Mouse (Mus musculus): ENCODE results near the gene Slc9a9. TPM values are rescaled to one million over a fixed set of nuclear protein-coding genes. Genes with fewer than 3 reads are reported as not detected.

Gene Slc9a9
- polyA plus RNA-seq, 1 experiment from 2014 or later = 8.6 TPM

- Histone ChIP-seq H3K27me3 (replicated peaks) (no peaks in the 10 kb centered on the region), H3K9me3 (no peaks in the 10 kb centered on the region), H3K4me1 (peaks cover 3% of the 10 kb centered on the region; the same call in 1 of the 2 replicates), H3K36me3 (no peaks in the 10 kb centered on the region), H3K27ac (no peak overlapping the region), H3K4me2 (replicated peaks) (no peak overlapping the region), H3K9ac (no peak overlapping the region), H3K4me3 (no peak overlapping the region)
- ATAC-seq (ENCODE audit: low FRiP score, low read depth) = no peak
- 86% methylated on average over 2 of the region's 2 CpGs for WGBS
These were observed 36.0 kb downstream of the Slc9a9 start for GRCm38 (mm10) chr9:94705758-94706026.

- no peak overlapping the region for H3K4me2 ChIP-seq (replicated peaks)
These were observed 42.4 kb downstream of the Slc9a9 start for GRCm38 (mm10) chr9:94712084-94712483.

GRCm38 (mm10) chr9:94716695-94717094 is 47.0 kb downstream of the Slc9a9 start:
- Histone ChIP-seq H3K9ac (no peak overlapping the region), H3K4me3 (no peak overlapping the region), H3K4me2 (replicated peaks) (no peak overlapping the region), H3K9me3 (no peaks in the 10 kb centered on the region), H3K36me3 (no peaks in the 10 kb centered on the region), H3K27me3 (replicated peaks) (no peaks in the 10 kb centered on the region), H3K4me1 (no peaks in the 10 kb centered on the region), H3K27ac (no peak overlapping the region)
- no peak for ATAC-seq (ENCODE audit: low FRiP score, low read depth)
- 73% methylated on average over 2 of the region's 2 CpGs for WGBS

More at GRCm38 (mm10) chr9:94712084-94712483, 42.4 kb downstream of the Slc9a9 start:
- Histone ChIP-seq H3K27me3 (replicated peaks) (no peaks in the 10 kb centered on the region), H3K9me3 (no peaks in the 10 kb centered on the region), H3K36me3 (no peaks in the 10 kb centered on the region), H3K4me1 (no peaks in the 10 kb centered on the region), H3K9ac (no peak overlapping the region), H3K4me3 (no peak overlapping the region), H3K27ac (no peak overlapping the region)
- 93% methylated on average over 5 of the region's 5 CpGs for WGBS
- ATAC-seq (ENCODE audit: low FRiP score, low read depth) = no peak

DNA sequence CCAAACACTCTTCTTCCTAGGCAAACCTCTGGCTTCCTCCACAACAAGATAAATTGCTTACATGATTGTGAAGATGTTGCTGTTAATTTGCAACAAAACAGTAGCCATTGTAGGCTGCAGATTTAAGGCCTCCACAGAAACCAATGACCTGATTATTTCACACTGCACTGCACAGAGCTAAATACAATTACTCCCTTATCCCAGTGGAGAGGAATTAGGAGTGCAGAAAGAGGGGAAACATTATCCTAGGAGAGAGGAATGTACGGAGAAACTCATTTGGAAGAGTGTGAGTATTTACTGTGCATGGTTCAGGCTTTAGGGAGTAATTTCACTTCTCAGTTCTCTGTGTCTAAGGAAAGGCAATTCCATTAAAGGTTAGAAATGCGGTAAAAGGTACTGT is 53.9 kb downstream of the Slc9a9 start:
- H3K9ac ChIP-seq = no peak overlapping the region
- no peak overlapping the region for H3K4me2 ChIP-seq (replicated peaks)
- no peaks in the 10 kb centered on the region for H3K27me3 ChIP-seq (replicated peaks)
- H3K36me3 ChIP-seq = no peaks in the 10 kb centered on the region
- H3K4me3 ChIP-seq = no peak overlapping the region
- no peaks in the 10 kb centered on the region for H3K9me3 ChIP-seq
- H3K4me1 ChIP-seq = no peaks in the 10 kb centered on the region
- ATAC-seq (ENCODE audit: low FRiP score, low read depth) = no peak
- 50% methylated on average over 2 of the region's 2 CpGs for WGBS
- no peak overlapping the region for H3K27ac ChIP-seq

- no peak overlapping the region for H3K4me2 ChIP-seq (replicated peaks)
- no peak overlapping the region for H3K27ac ChIP-seq
- no peaks in the 10 kb centered on the region for H3K36me3 ChIP-seq
- no peaks in the 10 kb centered on the region for H3K4me1 ChIP-seq
- no peaks in the 10 kb centered on the region for H3K9me3 ChIP-seq
- H3K4me3 ChIP-seq = no peak overlapping the region
- no peaks in the 10 kb centered on the region for H3K27me3 ChIP-seq (replicated peaks)
- ATAC-seq (ENCODE audit: low FRiP score, low read depth) = no peak
- 92% methylated on average over 5 of the region's 5 CpGs for WGBS
- H3K9ac ChIP-seq = no peak overlapping the region
These were observed 55.4 kb downstream of the Slc9a9 start for GRCm38 (mm10) chr9:94725121-94725520.

DNA sequence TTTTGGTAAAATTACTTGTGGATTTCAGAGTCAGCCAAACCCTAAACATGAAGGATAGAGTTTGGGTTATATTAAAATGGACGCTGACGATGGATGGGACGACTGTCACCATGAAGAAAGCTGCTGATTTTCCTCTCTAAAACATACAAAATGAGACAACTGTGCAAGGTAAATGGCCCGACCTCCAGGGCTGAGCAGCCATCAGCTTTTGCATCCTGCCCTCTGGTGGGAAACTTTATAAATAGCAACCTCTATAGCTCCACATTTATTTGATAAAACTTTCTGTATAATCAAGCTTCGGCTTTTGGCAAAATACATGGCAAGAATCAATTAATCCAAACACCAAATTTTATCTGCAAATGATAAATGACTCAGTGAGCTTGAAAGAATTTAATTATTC is 57.7 kb downstream of the Slc9a9 start:
- no peak for ATAC-seq (ENCODE audit: low FRiP score, low read depth)
- Histone ChIP-seq H3K27me3 (replicated peaks) (no peaks in the 10 kb centered on the region), H3K4me1 (0 out of 2 replicates have a peak, but pooled peaks cover 3% of the 10 kb centered on the region), H3K4me3 (no peak overlapping the region), H3K4me2 (replicated peaks) (no peak overlapping the region), H3K27ac (no peak overlapping the region), H3K9me3 (no peaks in the 10 kb centered on the region), H3K9ac (no peak overlapping the region), H3K36me3 (no peaks in the 10 kb centered on the region)
- 41% methylated on average over 5 of the region's 5 CpGs for WGBS

DNA sequence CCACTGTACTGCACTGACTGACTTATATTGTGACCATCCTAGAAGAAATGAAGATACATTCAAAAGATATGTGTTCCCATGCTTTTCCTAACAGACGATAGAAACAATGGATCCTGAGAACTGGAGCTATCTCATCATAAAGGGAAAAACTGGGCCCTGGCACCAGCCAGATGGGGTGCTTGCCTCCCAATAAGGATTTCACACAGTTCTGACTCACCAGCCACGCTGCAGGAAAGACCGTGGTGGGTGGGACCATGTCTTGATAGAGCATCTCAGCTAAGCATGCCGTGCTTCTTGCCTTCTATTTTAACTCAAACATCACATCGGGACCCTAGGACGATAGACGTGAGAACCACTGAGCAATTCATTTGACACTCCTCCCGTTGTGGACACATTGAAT is 60.7 kb downstream of the Slc9a9 start:
- Histone ChIP-seq H3K4me2 (replicated peaks) (no peak overlapping the region), H3K9me3 (no peaks in the 10 kb centered on the region), H3K9ac (no peak overlapping the region), H3K36me3 (no peaks in the 10 kb centered on the region), H3K27me3 (replicated peaks) (no peaks in the 10 kb centered on the region), H3K27ac (no peak overlapping the region), H3K4me1 (0 out of 2 replicates have a peak, but pooled peaks cover 9% of the 10 kb centered on the region), H3K4me3 (no peak overlapping the region)
- ATAC-seq (ENCODE audit: low FRiP score, low read depth) = no peak
- 91% methylated on average over 8 of the region's 8 CpGs for WGBS

DNA sequence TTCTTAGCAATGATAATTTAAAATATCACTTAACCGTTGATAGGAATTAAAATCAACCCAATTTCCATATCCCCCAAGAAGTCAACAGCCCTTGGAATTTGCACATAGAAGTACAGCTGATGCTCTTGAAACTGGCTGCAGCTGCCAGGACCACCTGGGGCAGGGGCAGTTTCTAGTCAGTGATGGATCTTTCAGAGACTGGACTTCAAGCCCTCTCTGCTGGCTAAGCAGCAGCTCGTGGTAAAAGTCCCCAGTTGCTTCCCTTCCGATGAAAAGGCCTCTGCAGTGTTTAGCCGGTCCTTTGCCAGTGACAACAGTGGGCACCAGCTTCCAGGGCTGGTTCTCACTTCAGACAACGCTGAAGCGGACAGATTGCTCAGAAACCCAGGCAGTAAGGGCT is 62.4 kb downstream of the Slc9a9 start:
- Histone ChIP-seq H3K9ac (no peak overlapping the region), H3K27ac (no peak overlapping the region), H3K4me3 (no peak overlapping the region), H3K36me3 (no peaks in the 10 kb centered on the region), H3K4me1 (peaks cover 9% of the 10 kb centered on the region; the same call in 1 of the 2 replicates), H3K27me3 (replicated peaks) (no peaks in the 10 kb centered on the region), H3K9me3 (no peaks in the 10 kb centered on the region), H3K4me2 (replicated peaks) (no peak overlapping the region)
- WGBS = 59% methylated on average over 6 of the region's 6 CpGs
- no peak for ATAC-seq (ENCODE audit: low FRiP score, low read depth)

- no peak overlapping the region for H3K27ac ChIP-seq
- H3K27me3 ChIP-seq (replicated peaks) = no peaks in the 10 kb centered on the region
- H3K4me2 ChIP-seq (replicated peaks) = no peak overlapping the region
- 0 out of 2 replicates have a peak, but pooled peaks have one; percentile 32 for ATAC-seq (ENCODE audit: low FRiP score, low read depth)
- peaks cover 9% of the 10 kb centered on the region; the same call in 1 of the 2 replicates for H3K4me1 ChIP-seq
- no peaks in the 10 kb centered on the region for H3K36me3 ChIP-seq
- no peak overlapping the region for H3K9ac ChIP-seq
- 65% methylated on average over 8 of the region's 8 CpGs for WGBS
- H3K9me3 ChIP-seq = no peaks in the 10 kb centered on the region
- H3K4me3 ChIP-seq = no peak overlapping the region
These were observed 63.0 kb downstream of the Slc9a9 start for GRCm38 (mm10) chr9:94732599-94733287.

DNA sequence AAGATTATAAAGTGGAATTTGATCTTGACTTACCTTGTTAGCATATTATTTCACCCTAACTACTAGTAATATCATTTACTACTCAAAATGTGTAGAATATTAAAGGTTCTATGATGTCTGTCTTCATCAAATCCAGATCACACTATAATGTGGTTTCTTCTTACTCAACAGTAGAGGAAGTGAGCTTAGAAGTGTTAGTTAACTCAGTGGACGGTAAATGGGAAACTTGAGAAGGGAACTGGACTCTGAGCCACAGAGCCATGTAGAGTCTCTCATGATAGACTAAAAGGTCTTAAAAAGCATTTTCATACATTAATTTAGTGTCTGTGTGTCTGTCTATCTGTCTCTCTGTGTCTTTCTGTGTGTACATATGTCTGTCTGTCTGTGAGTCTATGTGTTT is 64.6 kb downstream of the Slc9a9 start:
- ATAC-seq (ENCODE audit: low FRiP score, low read depth) = no peak
- Histone ChIP-seq H3K27ac (no peak overlapping the region), H3K9me3 (no peaks in the 10 kb centered on the region), H3K4me1 (peaks cover 9% of the 10 kb centered on the region; the same call in 1 of the 2 replicates), H3K4me2 (replicated peaks) (no peak overlapping the region), H3K27me3 (replicated peaks) (no peaks in the 10 kb centered on the region), H3K4me3 (no peak overlapping the region), H3K36me3 (no peaks in the 10 kb centered on the region), H3K9ac (no peak overlapping the region)
- WGBS = 89% methylated on average over 1 of the region's 1 CpGs

DNA sequence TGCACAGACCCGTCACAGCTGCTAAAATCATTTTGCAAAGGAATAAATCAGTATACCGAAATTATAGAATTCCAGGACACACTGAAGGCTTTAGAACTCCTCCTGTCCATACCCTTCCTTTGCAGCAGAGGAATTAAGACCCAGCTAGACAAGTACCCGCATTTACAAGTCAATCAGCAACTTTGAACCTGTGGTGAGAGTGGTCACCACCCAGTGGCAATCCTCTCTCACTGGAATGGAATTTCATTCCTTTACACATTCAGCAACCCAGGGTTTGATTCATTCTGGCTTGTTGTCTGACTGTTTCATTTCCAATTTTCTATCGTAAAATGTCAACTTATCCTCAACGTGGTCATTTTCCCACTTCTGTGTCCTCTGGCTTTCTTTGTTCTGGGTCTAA is 67.5 kb downstream of the Slc9a9 start:
- 64% methylated on average over 5 of the region's 5 CpGs for WGBS
- H3K36me3 ChIP-seq = no peaks in the 10 kb centered on the region
- H3K4me1 ChIP-seq = peaks cover 8% of the 10 kb centered on the region; the same call in 1 of the 2 replicates
- H3K9ac ChIP-seq = no peak overlapping the region
- no peak for ATAC-seq (ENCODE audit: low FRiP score, low read depth)
- H3K27me3 ChIP-seq (replicated peaks) = no peaks in the 10 kb centered on the region
- no peak overlapping the region for H3K27ac ChIP-seq
- H3K9me3 ChIP-seq = no peaks in the 10 kb centered on the region
- no peak overlapping the region for H3K4me2 ChIP-seq (replicated peaks)
- no peak overlapping the region for H3K4me3 ChIP-seq

- H3K4me2 ChIP-seq (replicated peaks) = no peak overlapping the region
- no peak overlapping the region for H3K9ac ChIP-seq
- H3K27me3 ChIP-seq (replicated peaks) = no peaks in the 10 kb centered on the region
- no peaks in the 10 kb centered on the region for H3K36me3 ChIP-seq
- 47% methylated on average over 6 of the region's 6 CpGs for WGBS
- H3K4me3 ChIP-seq = no peak overlapping the region
- peak; percentile 46 for ATAC-seq (ENCODE audit: low FRiP score, low read depth)
- no peak overlapping the region for H3K27ac ChIP-seq
- H3K4me1 ChIP-seq = no peaks in the 10 kb centered on the region; the same call in 1 of the 2 replicates
- H3K9me3 ChIP-seq = no peaks in the 10 kb centered on the region
These were observed 69.1 kb downstream of the Slc9a9 start for GRCm38 (mm10) chr9:94738555-94739427.
